Mouse (Mus musculus): ENCODE data around the gene Platr17.

The Platr17 gene

DNA sequence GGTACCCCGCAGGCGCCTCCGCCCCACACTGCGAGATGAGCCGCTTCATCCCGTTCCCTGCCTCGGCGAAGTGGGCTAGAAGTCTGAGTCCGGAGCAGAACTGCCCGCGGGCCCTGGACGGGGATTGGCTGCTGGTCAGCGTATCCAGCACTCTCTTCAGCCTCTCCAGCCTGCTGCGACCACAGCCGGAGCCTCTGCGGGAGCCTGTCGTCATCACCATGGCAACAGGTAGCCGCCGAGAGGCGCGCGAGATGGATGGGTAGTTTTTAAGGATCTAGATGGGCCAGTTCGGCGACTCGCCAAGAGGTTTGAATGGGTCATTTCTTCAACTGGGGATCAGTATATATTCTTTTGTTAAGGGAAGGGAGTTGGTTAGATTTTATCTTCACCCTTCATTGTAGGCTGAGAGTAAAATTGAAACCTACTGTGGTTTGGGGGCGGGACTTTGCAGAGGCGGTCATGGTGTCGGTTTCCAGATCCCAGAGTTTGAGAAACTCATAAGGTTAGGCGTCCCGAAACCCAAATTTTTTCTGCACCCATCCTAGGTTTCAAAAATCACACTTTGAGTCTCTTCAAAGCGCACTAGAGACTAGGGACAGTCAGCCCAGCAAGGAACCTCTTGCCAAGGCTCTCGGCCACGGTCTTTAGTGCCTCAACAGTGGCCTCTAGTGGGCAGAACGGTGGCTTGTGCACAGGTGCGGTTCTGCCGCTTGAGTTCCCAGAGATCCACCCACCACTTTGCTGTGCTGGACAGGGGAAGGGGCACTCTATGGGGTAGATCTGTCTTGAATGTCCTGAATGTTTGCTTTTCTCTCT lies 15.6 kb downstream of the Platr17 start:
- peak; percentile 80 for DNase-seq (ENCODE audit: low spot score)

DNA sequence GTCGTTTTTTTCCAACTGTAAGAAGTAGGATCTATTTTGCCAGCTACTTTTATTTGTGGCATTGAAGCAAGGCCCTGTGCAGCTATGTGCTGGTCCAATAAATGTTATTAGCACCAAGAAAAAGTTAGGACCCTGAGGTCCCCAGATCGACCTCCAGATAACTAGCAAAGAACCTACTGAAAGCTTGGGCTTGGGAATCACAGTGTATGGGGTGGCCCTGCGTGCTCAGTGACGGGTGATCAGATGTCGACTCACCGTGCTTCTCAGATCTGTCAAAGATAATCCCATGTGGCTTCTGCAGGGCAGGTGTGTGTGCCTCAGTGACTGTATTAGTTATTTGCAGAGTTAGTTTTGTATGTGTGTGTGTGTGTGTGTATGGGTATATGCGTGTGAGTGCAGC lies 16.4 kb downstream of the Platr17 start:
- no peak for DNase-seq (ENCODE audit: low spot score)

DNA sequence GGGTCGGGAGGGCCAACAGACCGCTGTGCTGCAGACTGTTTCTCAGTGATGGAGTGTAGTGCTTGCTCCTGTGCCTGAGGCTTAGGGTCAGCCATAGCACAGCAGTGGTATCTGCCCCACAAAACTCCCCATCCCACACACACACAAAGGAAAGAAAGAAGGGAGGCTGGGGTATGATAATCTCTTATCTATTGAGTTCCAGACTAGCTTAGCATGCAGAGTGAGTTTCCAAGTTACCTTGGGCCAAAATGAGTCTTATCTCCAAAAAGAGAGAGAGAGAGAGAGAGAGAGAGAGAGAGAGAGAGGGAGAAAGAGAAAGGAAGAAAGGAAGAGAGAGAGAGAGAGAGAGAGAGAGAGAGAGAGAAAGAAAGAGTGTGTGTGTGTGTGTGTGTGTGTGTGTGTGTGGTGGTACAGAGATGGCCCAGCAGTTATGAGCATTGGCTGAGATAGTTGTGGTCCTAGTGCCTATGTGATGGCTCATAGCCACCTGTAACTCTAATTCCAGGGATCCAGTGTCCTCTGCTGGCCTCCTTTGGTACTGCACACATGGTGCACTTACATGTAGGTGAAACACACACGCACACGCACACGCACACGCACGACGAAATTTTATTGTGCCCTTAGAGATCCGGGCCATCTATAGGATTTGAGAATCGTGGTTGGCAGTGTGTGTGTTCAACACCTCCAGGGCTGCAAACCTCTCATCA lies 19.8 kb downstream of the Platr17 start:
- no peak for DNase-seq (ENCODE audit: low spot score)

DNA sequence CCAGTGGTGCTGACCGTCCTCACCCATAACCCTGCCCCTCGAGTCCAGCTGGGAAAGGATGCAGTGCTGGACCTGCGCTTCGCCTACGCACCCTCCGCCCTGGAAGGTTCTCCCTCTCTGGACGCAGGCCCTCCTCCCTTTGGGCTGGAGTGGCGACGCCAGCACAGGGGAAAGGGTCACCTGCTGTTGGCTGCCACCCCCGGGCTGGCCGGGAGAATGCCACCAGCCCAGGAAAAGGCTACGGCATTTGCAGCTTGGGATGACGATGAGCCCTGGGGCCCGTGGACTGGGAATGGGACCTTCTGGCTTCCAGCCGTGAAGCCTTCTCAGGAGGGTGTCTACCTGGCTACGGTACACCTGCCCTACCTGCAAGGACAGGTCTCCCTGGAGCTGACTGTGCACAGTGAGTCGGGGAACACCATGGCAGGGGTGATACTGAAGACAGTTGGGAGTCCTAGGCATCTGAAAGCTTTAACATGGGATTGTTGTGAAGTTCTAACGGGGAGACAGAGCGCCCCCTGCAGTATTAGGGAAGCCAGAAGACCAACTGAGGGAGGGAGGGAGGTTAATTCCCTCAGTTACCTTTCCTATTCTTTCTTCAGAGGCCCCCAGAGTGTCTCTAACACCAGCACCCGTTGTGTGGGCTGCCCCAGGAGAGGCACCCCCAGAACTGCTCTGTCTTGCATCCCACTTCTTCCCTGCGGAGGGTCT lies 20.6 kb downstream of the Platr17 start:
- DNase-seq (ENCODE audit: low spot score), result no peak

DNA sequence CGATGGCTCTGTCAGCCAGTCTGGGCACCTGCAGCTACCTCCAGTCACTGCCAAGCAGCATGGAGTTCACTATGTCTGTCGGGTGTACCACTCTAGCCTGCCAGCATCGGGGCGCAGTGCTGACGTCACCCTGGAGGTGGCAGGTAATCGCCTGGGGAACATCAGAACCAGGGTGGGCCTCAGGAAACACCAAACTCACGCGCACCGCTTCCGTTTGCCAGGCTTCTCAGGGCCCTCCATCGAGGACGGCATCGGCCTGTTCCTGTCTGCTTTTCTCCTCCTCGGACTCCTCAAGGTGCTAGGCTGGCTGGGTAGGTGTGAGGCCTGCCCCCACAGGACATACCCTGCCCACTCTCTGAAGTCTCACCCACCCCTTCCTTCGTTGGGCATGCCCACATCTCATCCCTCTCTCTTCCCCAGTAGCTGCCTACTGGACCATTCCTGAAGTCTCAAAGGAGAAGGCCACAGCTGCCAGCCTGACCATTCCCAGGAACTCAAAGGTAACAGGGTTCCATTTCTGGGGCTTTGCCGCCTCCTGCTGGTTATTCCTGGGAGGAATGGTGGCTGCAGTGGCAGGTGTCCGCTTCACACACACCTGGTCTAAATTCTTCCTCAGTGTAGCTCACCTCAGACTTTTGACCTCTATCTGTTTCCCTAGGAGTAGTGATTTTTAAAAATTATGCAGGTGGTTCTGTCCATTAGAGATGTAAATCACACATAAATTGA lies 21.4 kb downstream of the Platr17 start:
- no peak for DNase-seq (ENCODE audit: low spot score)

DNA sequence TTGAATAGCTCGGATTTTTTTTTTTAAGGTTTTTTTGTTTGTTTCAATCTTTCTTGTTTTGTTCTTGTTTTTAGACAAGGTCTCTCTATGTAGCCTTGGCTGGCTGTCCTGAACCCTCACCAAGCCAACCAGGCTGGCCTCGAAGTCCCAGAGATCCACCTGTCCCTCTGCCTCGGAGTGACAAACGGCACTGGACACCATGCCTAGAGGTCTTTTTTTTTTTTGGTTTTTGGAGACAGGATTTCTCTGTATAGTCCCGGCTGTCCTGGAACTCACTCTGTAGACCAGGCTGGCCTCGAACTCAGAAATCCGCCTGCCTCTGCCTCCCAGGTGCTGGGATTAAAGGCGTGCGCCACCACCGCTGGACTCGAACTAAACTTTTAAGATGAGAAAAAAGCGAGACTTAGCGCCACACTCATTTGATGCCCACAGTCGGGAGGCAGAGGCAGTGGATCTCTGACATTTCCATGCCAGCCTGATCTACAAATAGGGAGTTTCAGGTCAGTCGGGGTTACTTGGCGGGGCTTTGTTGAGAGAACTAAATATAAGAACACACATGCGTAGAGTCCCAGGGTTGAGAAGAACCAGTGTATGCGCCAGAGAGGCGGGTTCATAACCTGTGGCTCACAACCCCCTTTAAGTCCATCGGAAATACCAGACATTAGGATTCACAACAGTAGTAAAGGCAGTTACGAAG lies 23.5 kb downstream of the Platr17 start:
- no peak for DNase-seq (ENCODE audit: low spot score)

DNA sequence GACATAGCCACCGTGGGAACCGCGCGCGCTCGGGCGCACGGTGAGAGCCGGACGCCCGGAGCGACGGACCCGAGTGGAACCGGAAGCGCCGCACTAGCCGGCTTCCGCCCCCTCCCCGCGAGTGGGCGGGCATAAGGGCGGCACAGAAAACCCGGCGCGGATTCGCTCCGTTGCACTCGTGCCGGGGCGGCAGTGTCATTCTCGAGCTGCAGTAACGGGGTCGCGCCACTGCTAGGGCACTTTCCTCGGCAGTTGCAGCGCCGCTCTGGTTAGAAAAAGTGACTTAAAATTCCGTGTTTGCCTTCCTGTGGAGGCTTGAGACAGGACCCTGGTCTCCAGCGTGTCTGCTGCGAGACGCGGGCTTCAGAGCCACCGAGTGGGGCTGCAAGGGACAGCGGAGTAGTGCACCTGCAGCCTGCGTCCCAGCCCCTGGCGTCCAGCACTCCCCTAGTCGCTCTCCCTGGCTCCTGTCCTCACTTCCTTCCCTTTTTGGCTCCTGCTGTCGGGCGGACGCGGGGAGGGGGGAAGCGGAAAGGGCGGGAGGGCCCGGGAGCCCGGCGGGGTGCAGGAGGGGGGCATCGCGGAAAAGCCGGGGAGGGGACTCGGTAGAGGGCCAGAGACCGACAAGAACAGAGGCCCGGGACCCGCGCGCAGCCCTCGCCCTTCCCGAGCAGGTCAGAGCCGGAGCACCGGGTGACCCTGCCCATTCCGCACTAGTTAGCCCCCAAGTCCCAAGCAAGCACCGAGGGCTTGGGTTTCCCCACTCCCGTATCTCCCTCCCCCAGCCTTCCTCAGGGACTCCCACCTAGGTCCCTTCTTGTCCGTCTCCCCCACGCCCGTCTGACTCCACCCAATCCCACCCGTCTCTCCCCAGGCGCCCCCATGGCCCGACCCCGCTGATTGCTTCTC lies 24.7 kb downstream of the Platr17 start, which contains the start of gene Rgl2:
Gene Rgl2, plus strand, starts transcription at position 173 of the 909 bp plus-strand sequence.
- DNase-seq (ENCODE audit: low spot score), result peak; percentile 95

DNA sequence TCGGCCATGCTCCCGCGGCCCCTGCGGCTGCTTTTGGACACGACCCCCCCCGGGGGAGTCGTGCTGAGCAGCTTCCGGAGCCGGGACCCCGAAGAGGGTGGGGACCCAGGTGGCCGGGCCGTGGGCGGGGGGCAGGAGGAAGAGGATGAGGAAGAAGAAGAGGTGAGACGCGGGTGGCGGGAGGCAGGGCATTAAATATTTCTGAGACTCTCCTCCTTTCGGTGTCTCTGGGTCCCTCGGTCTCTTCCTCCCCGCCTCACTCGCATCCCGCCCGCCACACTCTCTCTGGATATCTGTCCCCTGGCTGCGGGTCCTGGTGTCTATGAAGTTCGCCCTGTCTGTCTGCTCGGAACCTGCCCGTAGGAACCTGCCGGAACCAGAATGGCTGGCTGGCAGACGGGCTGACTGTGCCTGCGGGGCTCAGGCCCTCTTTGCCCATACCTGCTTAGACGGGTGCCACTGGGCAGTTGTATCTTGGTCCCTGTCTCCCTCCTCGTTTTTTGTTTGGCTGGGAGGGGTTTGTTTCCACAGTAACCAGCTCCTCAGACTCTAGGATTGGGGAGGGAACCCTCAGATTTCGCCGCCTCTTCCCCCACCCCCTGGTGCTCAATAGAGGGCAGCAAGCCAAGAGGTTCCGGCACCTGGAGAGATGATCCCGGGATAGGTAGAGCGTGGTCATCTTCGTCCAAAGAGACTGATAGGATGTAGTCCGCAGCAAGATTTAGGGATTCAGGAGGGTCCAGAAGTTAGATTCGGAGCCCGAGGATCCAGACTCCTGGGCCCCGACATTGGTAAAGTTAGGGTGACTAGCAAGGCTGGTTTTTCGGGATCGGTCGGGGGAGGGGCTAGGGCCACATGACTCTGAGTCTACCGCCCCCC lies 25.6 kb downstream of the Platr17 start:
- peak; percentile 46 for DNase-seq (ENCODE audit: low spot score)

DNA sequence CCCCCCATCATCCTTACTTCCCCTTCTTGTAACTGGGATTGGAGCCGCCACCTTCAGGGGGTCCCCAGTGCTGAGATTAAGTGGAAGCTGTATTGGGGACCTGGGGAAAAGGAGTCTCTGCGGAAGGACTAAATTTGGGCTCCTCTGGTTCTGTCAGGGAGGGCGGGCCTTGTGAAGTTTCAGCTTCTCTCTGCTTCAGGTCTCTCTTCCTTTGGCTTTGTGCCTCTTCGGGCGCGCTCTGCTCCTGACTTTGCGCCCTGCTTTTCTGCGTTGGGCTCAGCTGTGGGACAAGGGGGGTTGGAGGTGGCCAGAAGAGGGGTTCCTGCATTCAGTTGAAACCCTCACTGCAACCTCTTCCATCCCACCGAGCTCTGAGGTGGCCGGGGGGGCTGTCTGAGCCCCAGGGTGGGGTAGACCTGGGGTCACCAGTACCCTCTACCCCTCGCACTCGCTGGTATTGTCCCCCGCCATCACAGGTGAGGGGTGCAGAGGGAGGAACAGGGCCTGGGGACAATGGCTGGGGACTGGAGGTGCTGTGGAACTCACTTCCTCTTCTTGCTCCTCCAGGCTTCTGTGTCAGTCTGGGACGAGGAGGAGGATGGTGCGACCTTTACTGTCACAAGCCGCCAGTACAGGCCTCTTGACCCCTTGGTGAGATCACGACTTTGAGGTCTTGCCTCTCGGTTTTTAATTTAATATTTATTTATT lies 26.4 kb downstream of the Platr17 start:
- no peak for DNase-seq (ENCODE audit: low spot score)

DNA sequence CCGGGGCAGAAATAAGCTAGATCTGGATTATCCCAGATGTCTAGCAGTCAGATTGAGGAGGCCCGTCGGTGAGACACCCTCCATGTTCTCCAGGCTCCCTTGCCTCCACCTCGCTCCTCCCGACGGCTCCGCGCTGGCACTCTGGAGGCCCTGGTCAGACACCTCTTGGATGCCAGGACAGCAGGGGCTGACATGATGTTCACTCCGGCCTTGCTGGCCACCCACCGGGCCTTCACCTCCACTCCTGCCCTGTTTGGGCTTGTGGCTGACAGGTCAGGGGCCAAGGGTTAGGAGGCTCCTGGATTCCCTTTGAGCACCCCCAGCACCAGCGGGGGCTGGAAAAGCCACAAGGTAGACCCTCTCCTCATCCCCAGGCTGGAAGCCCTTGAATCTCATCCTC lies 27.0 kb downstream of the Platr17 start:
- DNase-seq (ENCODE audit: low spot score), result no peak

DNA sequence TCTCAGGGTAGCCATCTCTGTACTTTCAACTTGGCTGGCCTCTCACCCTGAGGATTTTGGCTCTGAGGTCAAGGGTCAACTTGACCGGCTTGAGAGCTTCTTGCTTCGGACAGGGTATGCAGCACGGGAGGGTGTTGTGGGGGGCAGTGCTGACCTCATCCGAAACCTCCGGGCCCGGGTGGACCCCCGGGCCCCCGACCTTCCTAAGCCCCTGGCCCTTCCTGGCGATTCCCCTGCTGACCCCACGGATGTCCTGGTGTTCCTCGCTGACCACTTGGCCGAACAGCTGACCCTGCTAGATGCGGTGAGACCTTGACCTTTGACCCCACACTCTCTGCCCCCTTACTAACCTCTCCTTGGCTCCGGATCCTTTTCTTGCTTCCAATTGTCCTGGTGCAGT lies 27.5 kb downstream of the Platr17 start:
- DNase-seq (ENCODE audit: low spot score), result no peak

DNA sequence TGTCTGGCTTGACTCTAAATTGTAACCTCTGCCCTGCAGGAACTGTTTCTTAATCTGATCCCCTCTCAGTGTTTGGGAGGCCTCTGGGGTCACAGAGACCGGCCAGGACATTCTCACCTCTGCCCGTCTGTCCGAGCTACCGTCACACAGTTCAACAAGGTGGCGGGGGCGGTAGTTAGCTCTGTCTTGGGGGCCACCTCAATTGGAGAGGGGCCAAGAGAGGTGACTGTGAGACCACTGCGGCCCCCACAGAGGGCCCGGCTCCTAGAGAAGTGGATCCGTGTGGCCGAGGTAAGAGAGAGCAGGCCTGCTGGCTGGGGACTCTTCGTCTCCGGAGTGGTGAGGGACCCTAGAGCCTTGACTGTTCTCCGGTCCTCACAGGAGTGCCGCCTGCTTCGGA lies 28.0 kb downstream of the Platr17 start:
- no peak for DNase-seq (ENCODE audit: low spot score)

DNA sequence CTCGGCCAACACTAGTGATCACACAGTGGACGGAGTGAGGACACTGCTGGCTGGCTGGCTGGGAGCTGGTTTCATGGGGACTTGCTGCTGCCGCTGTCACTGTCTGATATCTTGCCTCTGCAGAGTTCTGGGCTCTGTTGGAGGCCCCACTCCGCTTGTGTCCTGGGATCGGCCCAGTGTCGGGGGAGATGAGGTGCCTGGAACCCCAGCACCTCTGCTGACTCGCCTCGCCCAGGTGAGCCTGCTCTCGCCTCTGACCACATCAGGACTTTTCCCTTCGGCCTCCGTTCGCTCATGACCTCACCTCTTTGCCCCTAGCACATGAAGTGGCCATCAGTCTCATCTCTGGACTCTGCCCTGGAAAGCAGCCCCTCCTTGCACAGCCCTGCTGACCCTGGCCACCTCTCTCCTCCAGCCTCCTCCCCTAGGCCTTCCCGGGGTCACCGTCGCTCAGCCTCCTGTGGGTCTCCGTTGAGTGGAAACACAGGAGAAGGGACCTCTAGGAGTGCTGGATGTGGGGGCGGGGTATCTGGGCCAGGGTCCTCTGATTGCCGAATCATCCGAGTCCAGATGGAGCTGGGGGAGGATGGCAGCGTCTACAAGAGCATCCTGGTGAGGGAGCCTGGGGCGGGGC lies 30.6 kb downstream of the Platr17 start:
- DNase-seq (ENCODE audit: low spot score), result no peak

DNA sequence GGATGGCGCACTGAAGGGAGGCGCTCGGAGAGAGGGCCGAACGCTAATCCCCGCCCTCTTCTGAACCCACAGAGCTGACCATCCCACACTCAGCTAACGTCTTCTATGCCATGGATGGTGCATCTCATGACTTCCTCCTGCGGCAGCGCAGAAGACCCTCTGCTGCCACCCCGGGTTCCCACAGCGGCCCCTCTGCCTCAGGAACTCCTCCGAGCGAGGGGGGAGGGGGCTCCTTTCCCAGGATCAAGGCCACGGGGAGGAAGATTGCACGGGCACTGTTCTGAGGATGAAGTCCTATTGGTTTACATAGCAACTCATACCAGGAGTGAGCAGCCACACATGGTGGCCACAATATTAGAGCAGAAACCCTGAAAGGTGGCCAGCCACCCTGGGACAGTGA lies 32.1 kb downstream of the Platr17 start:
- DNase-seq (ENCODE audit: low spot score), result no peak

DNA sequence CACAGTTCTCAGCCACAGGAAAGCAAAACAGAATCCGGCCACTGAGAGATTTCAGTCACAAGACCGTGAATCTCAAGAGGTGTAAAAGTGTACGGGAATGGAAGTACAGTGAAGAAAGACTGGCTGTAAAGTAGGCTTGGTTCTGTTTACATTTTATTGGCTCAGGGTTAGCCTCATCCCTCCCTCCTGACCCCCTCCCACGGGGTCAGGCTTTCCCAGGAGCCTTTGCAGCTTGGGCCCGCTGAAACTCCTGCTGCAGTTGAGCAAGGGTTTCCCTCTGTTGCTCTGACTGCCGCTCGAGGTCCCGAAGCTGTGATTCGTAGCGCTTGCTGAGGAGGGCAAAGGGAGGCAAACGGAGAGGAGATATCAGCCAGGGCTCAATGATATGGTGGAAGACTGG lies 33.8 kb downstream of the Platr17 start:
- DNase-seq (ENCODE audit: low spot score), result no peak

DNA sequence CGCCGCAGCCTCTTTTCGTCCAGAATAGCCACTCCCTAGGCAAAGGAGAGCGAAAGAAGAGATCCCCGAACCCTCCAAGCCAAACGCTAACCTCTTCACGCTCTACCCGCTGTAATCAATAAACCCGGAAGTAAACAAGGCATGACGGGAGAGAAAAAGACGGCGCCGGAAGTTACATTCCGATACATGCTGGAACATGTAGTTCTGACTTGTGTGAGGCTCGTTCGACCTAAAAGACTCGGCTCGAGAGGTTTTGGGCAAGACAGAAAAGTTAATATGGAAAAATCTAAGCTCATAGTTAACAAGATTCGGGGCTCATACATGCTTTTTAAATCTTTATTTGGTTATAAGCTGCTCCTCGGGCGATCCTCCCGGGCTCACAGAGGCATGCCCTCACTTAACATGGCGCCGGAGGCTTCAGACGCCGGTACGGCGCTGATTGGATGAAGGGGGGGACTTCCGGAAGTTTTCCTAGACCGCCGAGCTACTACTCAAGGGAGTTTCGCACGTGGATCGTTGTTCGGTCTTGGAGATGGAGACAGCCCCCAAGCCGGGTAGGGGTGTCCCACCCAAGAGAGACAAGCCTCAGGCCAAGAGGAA lies 35.4 kb downstream of the Platr17 start, which contains the start of the genes Pfdn6 and Wdr46:
Gene Pfdn6, minus strand, starts transcription at position 138 of the 600 bp plus-strand sequence.
Gene Wdr46, plus strand, starts transcription at position 455 of the 600 bp plus-strand sequence.
- peak; percentile 78 for DNase-seq (ENCODE audit: low spot score)

DNA sequence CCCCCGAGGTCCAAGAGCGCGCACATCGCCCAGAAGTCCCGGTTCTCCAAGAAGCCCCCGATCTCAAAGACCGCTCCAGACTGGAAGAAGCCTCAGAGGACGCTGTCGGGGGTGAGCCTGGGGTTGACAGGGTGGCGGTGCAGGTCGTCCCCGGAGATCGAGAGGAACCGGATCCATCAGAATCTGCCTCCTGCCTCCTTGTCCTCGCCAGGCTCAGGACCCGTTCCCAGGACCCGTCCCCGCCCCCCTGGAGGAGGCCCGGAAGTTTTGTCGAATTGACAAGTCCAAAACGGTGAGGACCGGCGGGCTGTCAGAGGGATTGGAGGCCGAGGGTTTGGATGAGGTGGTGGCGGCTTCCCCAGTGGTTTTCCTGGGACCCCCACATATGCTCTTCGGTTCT lies 36.0 kb downstream of the Platr17 start:
- no peak for DNase-seq (ENCODE audit: low spot score)

DNA sequence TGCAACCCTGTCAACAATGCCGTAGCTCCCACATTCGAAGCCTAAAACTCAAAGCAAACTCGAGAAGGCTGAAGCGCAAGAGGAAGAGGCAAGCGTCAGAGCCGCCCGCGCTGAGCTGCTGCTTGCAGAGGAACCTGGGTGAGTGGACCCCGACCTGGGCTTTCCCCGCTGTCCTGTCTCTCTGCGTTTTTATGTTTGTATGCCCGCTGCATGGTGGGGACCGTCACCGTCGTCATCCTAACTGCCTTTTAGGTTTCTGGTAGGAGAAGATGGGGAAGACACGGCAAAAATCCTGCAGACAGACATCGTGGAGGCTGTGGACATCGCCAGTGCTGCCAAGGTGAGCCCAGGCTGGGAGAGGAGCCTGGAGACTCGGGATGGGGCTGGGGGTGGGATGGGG lies 36.4 kb downstream of the Platr17 start:
- DNase-seq (ENCODE audit: low spot score), result no peak
